Mouse (Mus musculus): Measurements from ENCODE around the gene Snip1.

DNA sequence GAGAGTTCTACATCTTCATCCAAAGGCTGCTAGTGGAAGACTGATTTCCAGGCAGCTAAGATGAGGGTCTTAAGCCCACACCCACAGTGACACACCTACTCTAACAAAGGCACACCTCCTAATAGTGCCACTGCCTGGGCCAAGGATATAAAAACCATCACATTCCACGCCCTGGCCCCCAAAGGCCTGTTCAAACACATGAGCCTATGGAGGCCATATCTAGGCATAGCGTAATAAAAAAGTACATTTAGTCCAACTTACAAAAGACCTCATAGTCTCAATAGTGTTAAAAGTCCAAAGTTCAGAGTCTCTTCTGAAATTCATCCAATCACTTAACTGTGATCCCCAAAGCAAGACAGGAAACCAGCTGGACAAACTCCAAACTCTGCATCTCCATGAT is 12.2 kb downstream of the Snip1 start:
- TF ChIP-seq SIN3A (IDR thresholded peaks at IDR 0.05; ENCODE audit: low read length) (no peak), POLR2A (IDR thresholded peaks at IDR 0.05; ENCODE audit: control insufficient read depth in 1 of 2, insufficient read depth in 1 of 2, low read depth in 1 of 2, low read length in 2 of 2, poor library complexity in 1 of 2) (no peak), CTCF (IDR thresholded peaks at IDR 0.05 in 2 of 3, conservative IDR thresholded peaks at IDR 0.05 in 1 of 3; ENCODE audit: control insufficient read depth in 1 of 3, insufficient read depth in 1 of 3, low read depth in 2 of 3, low read length in 3 of 3, poor library complexity in 1 of 3, severe bottlenecking in 1 of 3) (no peak), CHD1 (IDR thresholded peaks at IDR 0.05; ENCODE audit: low read depth, low read length) (no peak), SMC3 (IDR thresholded peaks at IDR 0.05; ENCODE audit: low read depth, low read length) (no peak), MAFK (IDR thresholded peaks at IDR 0.05; ENCODE audit: borderline replicate concordance, low read depth, low read length) (no peak), ZNF384 (IDR thresholded peaks at IDR 0.05; ENCODE audit: low read depth, low read length) (no peak), NELFE (IDR thresholded peaks at IDR 0.05; ENCODE audit: low read depth, low read length) (no peak), MYB (IDR thresholded peaks at IDR 0.05; ENCODE audit: low read depth, low read length) (no peak), NRF1 (IDR thresholded peaks at IDR 0.05; ENCODE audit: insufficient read depth, low read depth, low read length, poor library complexity, severe bottlenecking) (no peak), ELF1 (IDR thresholded peaks at IDR 0.05; ENCODE audit: low read depth, low read length) (no peak), KAT2A (conservative IDR thresholded peaks at IDR 0.05; ENCODE audit: low read depth, low read length) (no peak)
